Mouse (Mus musculus) stomach, embryonic 15.5 days (tissue): ENCODE results near the gene Arhgef10l. TPM values are rescaled to one million over a fixed set of nuclear protein-coding genes. Genes with fewer than 3 reads are reported as not detected.
A peak's percentile ranks its signal among the peaks of the same experiment; 100 is the strongest.

Source experiments
- ATAC-seq: fragments of 200-750 bp; cut with Nextera tagmentation; 2 replicates; pipeline ENCODE4 v1.8.0; 2017; ENCODE audit warnings: low read depth, moderate number of reproducible peaks, moderate TSS enrichment; ENCODE audit not compliant: insufficient read depth, low FRiP score
- H3K27ac ChIP-seq: fragments of 300-500 bp; sonication (generic); 2 replicates; pipeline ENCODE4 v1.5.1; 2015; ENCODE audit warnings: mild to moderate bottlenecking, inconsistent platforms
- H3K27me3 ChIP-seq: fragments of 300-500 bp; sonication (generic); replicated peaks from 2 replicates; pipeline ENCODE4 v1.6.1; 2015; ENCODE audit warnings: inconsistent platforms
- H3K36me3 ChIP-seq: fragments of 300-500 bp; sonication (generic); 2 replicates; pipeline ENCODE4 v1.6.1; 2015; ENCODE audit warnings: inconsistent platforms
- H3K4me1 ChIP-seq: fragments of 300-500 bp; sonication (generic); 2 replicates; pipeline ENCODE4 v1.6.1; 2015; ENCODE audit warnings: inconsistent platforms
- H3K4me2 ChIP-seq: fragments of 300-500 bp; sonication (generic); 2 replicates; pipeline ENCODE4 v1.6.1; 2015; ENCODE audit warnings: mild to moderate bottlenecking, inconsistent platforms
- H3K4me3 ChIP-seq: fragments of 300-500 bp; sonication (generic); replicated peaks from 2 replicates; pipeline ENCODE4 v1.5.1; 2015; ENCODE audit warnings: inconsistent platforms
- H3K9ac ChIP-seq: fragments of 300-500 bp; sonication (generic); 2 replicates; pipeline ENCODE4 v1.6.1; 2015; ENCODE audit warnings: inconsistent platforms
- H3K9me3 ChIP-seq: fragments of 300-500 bp; sonication (generic); 2 replicates; pipeline ENCODE4 v1.6.1; 2016; ENCODE audit warnings: inconsistent platforms
- WGBS: fragments of 180-500 bp; shearing (Covaris S2); methylation state at CpG from one replicate; pipeline ENCODE4 v1.1.7; 2015; 5-methylcytosine and 5-hydroxymethylcytosine counted together
- polyA plus RNA-seq: library from polyadenylated mRNA; unstranded; fragments of >200 nt; fragmentation: Nextera tagmentation; extraction: Ambion mirVana; gene quantifications from 2 replicates; pipeline ENCODE4 v1.2.1, GENCODE M21; 2015

The Arhgef10l gene
- polyA plus RNA-seq, 1 experiment from 2014 or later, result 15.2 TPM

GRCm38 (mm10) chr4:140610841-140611609, 54.8 kb downstream of the Arhgef10l start:
- 28% methylated on average over 12 of the region's 12 CpGs for WGBS
- H3K4me2 ChIP-seq, result no peak overlapping the region
- peaks cover 23% of the 10 kb centered on the region for H3K4me1 ChIP-seq
- no peak overlapping the region for H3K9ac ChIP-seq
- peak overlapping the region; percentile 86 for H3K27ac ChIP-seq
- no peak overlapping the region for H3K4me3 ChIP-seq
- peaks cover 9% of the 10 kb centered on the region; the same call in 1 of the 2 replicates for H3K36me3 ChIP-seq
- H3K9me3 ChIP-seq, result no peaks in the 10 kb centered on the region
- H3K27me3 ChIP-seq, result no peaks in the 10 kb centered on the region
- ATAC-seq, result no peak

- no peak for ATAC-seq
- H3K9ac ChIP-seq, result no peak overlapping the region
- H3K4me2 ChIP-seq, result no peak overlapping the region
- 81% methylated on average over 9 of the region's 9 CpGs for WGBS
- H3K9me3 ChIP-seq, result no peaks in the 10 kb centered on the region
- peaks cover 23% of the 10 kb centered on the region for H3K4me1 ChIP-seq
- no peak overlapping the region for H3K27ac ChIP-seq
- H3K36me3 ChIP-seq, result peaks cover 9% of the 10 kb centered on the region; the same call in 1 of the 2 replicates
- H3K27me3 ChIP-seq, result no peaks in the 10 kb centered on the region
- no peak overlapping the region for H3K4me3 ChIP-seq
These were observed 57.5 kb downstream of the Arhgef10l start for GRCm38 (mm10) chr4:140608228-140608720.

- peaks cover 9% of the 10 kb centered on the region; the same call in 1 of the 2 replicates for H3K36me3 ChIP-seq
- H3K27me3 ChIP-seq, result no peaks in the 10 kb centered on the region
- 77% methylated on average over 7 of the region's 7 CpGs for WGBS
- H3K9ac ChIP-seq, result no peak overlapping the region
- H3K4me1 ChIP-seq, result peaks cover 16% of the 10 kb centered on the region
- H3K27ac ChIP-seq, result no peak overlapping the region
- no peak overlapping the region for H3K4me3 ChIP-seq
- no peak overlapping the region for H3K4me2 ChIP-seq
- no peaks in the 10 kb centered on the region for H3K9me3 ChIP-seq
- no peak for ATAC-seq
These were observed 59.0 kb downstream of the Arhgef10l start for GRCm38 (mm10) chr4:140606779-140607178.

GRCm38 (mm10) chr4:140606197-140606596, 59.6 kb downstream of the Arhgef10l start:
- no peaks in the 10 kb centered on the region for H3K27me3 ChIP-seq
- no peak overlapping the region for H3K9ac ChIP-seq
- H3K4me3 ChIP-seq, result no peak overlapping the region
- H3K4me2 ChIP-seq, result no peak overlapping the region
- H3K4me1 ChIP-seq, result peaks cover 11% of the 10 kb centered on the region
- ATAC-seq, result no peak
- H3K9me3 ChIP-seq, result no peaks in the 10 kb centered on the region
- no peak overlapping the region for H3K27ac ChIP-seq
- H3K36me3 ChIP-seq, result peaks cover 9% of the 10 kb centered on the region; the same call in 1 of the 2 replicates
- 84% methylated on average over 7 of the region's 7 CpGs for WGBS

- H3K9me3 ChIP-seq, result no peaks in the 10 kb centered on the region
- H3K4me1 ChIP-seq, result peaks cover 7% of the 10 kb centered on the region
- peaks cover 9% of the 10 kb centered on the region; the same call in 1 of the 2 replicates for H3K36me3 ChIP-seq
- no peak overlapping the region for H3K27ac ChIP-seq
- no peak overlapping the region for H3K4me2 ChIP-seq
- ATAC-seq, result no peak
- H3K27me3 ChIP-seq, result no peaks in the 10 kb centered on the region
- no peak overlapping the region for H3K9ac ChIP-seq
- no peak overlapping the region for H3K4me3 ChIP-seq
- 69% methylated on average over 7 of the region's 7 CpGs for WGBS
These were observed 60.0 kb downstream of the Arhgef10l start for GRCm38 (mm10) chr4:140605790-140606189.

- no peak for ATAC-seq
- no peak overlapping the region for H3K4me2 ChIP-seq
These were observed 60.6 kb downstream of the Arhgef10l start for GRCm38 (mm10) chr4:140605247-140605646.

GRCm38 (mm10) chr4:140604541-140604940, 61.3 kb downstream of the Arhgef10l start:
- WGBS, result 84% methylated on average over 8 of the region's 8 CpGs
- Histone ChIP-seq H3K9ac (no peak overlapping the region), H3K4me3 (no peak overlapping the region), H3K9me3 (no peaks in the 10 kb centered on the region), H3K4me1 (no peaks in the 10 kb centered on the region), H3K36me3 (peaks cover 9% of the 10 kb centered on the region; the same call in 1 of the 2 replicates), H3K27ac (no peak overlapping the region), H3K27me3 (no peaks in the 10 kb centered on the region), H3K4me2 (no peak overlapping the region)
- peak; percentile 23; the same call in 1 of the 2 replicates for ATAC-seq

More at GRCm38 (mm10) chr4:140605247-140605646, 60.6 kb downstream of the Arhgef10l start:
- 75% methylated on average over 6 of the region's 6 CpGs for WGBS
- H3K27ac ChIP-seq, result no peak overlapping the region
- peaks cover 2% of the 10 kb centered on the region; the same call in 1 of the 2 replicates for H3K4me1 ChIP-seq
- H3K4me3 ChIP-seq, result no peak overlapping the region
- no peaks in the 10 kb centered on the region for H3K27me3 ChIP-seq
- peaks cover 9% of the 10 kb centered on the region; the same call in 1 of the 2 replicates for H3K36me3 ChIP-seq
- H3K9me3 ChIP-seq, result no peaks in the 10 kb centered on the region
- H3K9ac ChIP-seq, result no peak overlapping the region

GRCm38 (mm10) chr4:140602022-140602421, 63.8 kb downstream of the Arhgef10l start:
- H3K4me1 ChIP-seq, result no peaks in the 10 kb centered on the region
- peaks cover 9% of the 10 kb centered on the region; the same call in 1 of the 2 replicates for H3K36me3 ChIP-seq
- 65% methylated on average over 4 of the region's 4 CpGs for WGBS
- no peak overlapping the region for H3K4me2 ChIP-seq
- no peak overlapping the region for H3K9ac ChIP-seq
- H3K9me3 ChIP-seq, result no peaks in the 10 kb centered on the region
- no peak for ATAC-seq
- H3K27ac ChIP-seq, result no peak overlapping the region
- H3K27me3 ChIP-seq, result no peaks in the 10 kb centered on the region
- H3K4me3 ChIP-seq, result no peak overlapping the region

- Histone ChIP-seq H3K4me2 (no peak overlapping the region), H3K27me3 (no peaks in the 10 kb centered on the region), H3K9ac (no peak overlapping the region), H3K36me3 (peaks cover 12% of the 10 kb centered on the region; the same call in 1 of the 2 replicates), H3K4me3 (no peak overlapping the region), H3K9me3 (no peaks in the 10 kb centered on the region), H3K27ac (no peak overlapping the region), H3K4me1 (no peaks in the 10 kb centered on the region)
- WGBS, result 75% methylated on average over 11 of the region's 11 CpGs
- no peak for ATAC-seq
These were observed 64.7 kb downstream of the Arhgef10l start for GRCm38 (mm10) chr4:140601153-140601552.

- H3K4me2 ChIP-seq, result no peak overlapping the region
- H3K27me3 ChIP-seq, result no peaks in the 10 kb centered on the region
- WGBS, result 70% methylated on average over 5 of the region's 5 CpGs
- ATAC-seq, result no peak
- no peak overlapping the region for H3K4me3 ChIP-seq
- H3K4me1 ChIP-seq, result no peaks in the 10 kb centered on the region
- peaks cover 15% of the 10 kb centered on the region; the same call in 1 of the 2 replicates for H3K36me3 ChIP-seq
- H3K9me3 ChIP-seq, result no peaks in the 10 kb centered on the region
- H3K27ac ChIP-seq, result no peak overlapping the region
- no peak overlapping the region for H3K9ac ChIP-seq
These were observed 67.0 kb downstream of the Arhgef10l start for GRCm38 (mm10) chr4:140598846-140599245.

- no peak overlapping the region for H3K27ac ChIP-seq
- H3K4me3 ChIP-seq, result no peak overlapping the region
- no peak overlapping the region for H3K9ac ChIP-seq
- peaks cover 15% of the 10 kb centered on the region; the same call in 1 of the 2 replicates for H3K36me3 ChIP-seq
- no peaks in the 10 kb centered on the region for H3K9me3 ChIP-seq
- no peaks in the 10 kb centered on the region for H3K27me3 ChIP-seq
- ATAC-seq, result no peak
- H3K4me1 ChIP-seq, result no peaks in the 10 kb centered on the region
- 89% methylated on average over 6 of the region's 6 CpGs for WGBS
- no peak overlapping the region for H3K4me2 ChIP-seq
These were observed 67.9 kb downstream of the Arhgef10l start for GRCm38 (mm10) chr4:140597928-140598327.

- 89% methylated on average over 5 of the region's 5 CpGs for WGBS
- Histone ChIP-seq H3K4me2 (no peak overlapping the region), H3K9me3 (no peaks in the 10 kb centered on the region), H3K27ac (no peak overlapping the region), H3K4me1 (no peaks in the 10 kb centered on the region), H3K9ac (no peak overlapping the region), H3K27me3 (no peaks in the 10 kb centered on the region), H3K4me3 (no peak overlapping the region), H3K36me3 (peaks cover 15% of the 10 kb centered on the region; the same call in 1 of the 2 replicates)
- ATAC-seq, result no peak
These were observed 68.4 kb downstream of the Arhgef10l start for GRCm38 (mm10) chr4:140597378-140597777.
